Mouse (Mus musculus) frontal cortex, adult (tissue): ENCODE data around the gene 3110082I17Rik.
"Not testable (repeated sequence)": the region's sequence is repeated elsewhere in the genome, so short reads cannot be mapped to it uniquely, and the experiment has no call there.

ENCODE experiments used
- ATAC-seq: cut with Nextera tagmentation; 2 replicates; pipeline ENCODE4 v1.9.2; 2017; ENCODE audit warnings: mild to moderate bottlenecking, moderate library complexity, mixed read lengths; ENCODE audit not compliant: low TSS enrichment

The 3110082I17Rik gene

DNA sequence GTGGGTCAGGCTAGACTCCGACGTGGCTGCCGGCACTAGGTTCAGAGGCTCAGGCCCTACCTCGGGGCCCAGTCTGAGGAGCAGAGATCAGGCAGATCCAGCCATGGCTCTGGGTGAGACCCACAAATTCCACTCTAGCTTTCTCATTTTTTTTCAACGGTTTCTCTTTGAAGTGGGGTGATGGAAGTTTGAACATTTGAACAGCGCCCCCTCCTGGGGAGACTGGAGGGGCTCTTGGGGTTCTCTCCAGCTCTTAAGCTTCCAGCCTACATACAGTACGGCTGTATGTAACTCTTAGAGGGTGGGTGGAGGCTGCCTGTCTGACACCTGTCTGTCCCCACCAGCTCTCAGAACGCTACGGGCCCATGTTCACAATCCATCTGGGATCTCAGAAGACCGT lies 106.8 kb downstream of the 3110082I17Rik start:
- ATAC-seq = no peak

DNA sequence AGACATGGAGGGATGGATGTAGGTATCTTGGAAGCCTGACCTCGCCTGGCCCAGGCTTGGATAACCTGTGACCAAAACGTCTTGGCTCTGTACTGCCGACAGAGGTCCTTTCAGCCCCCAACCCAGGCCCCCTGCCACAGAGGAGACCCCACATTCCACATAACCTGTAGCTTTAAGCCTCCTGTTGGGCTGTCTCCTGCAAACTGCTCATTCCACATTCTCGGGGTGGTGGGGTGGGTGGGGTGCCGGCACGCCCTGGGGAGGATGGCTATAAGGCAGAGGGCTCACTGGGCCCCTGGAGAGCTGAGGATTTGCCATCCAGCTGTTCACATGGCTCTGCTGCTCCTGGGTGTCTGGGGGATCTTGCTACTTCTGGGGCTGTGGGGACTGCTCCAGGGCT lies 108.0 kb downstream of the 3110082I17Rik start, which contains the start of gene Cyp2w1:
TSS of gene Cyp2w1 (plus strand) at position 301 of the 400 bp plus-strand sequence.
- ATAC-seq = no peak

DNA sequence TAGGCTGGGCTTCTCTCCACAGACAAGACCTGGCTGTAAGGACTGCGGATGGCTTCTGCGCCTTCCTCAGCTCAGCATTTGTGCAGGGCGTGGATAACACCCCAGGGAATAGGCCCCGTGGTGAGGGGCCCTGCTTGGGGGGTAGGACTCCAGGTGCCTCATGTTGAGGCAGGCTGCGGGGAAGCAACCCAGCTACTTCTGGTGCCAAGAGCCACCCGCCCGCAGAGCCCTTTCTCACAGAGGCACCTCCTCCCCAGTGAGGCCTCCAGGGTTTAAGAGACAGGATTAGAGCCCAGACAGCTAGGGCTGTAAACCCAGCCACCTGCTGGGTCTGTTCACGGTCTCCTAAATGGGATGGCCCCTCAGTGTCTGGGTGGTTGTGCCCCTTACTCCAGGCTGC lies 108.7 kb downstream of the 3110082I17Rik start:
- no peak for ATAC-seq

DNA sequence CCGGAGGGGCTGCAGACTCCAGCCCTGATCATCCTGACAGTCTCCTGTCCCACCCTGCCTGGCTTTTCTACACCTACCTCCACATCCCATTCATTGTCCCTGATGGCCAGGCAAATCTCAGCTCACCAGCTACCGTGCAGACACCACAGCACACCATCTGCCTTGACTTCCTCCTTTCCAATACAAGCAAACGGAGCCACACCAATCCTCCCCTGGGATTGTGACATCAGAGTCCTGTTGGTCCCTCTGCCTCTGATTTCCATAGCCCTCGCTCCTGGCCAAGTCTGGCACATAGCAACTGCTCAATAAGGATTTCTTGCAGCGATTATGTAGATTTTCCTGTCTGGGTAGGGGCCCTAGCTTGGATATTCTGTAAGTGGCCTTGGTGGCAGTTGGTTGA lies 109.2 kb downstream of the 3110082I17Rik start, which contains the start of gene Cox19:
TSS of gene Cox19 (minus strand) at position 285 of the 400 bp plus-strand sequence.
- ATAC-seq = no peak

DNA sequence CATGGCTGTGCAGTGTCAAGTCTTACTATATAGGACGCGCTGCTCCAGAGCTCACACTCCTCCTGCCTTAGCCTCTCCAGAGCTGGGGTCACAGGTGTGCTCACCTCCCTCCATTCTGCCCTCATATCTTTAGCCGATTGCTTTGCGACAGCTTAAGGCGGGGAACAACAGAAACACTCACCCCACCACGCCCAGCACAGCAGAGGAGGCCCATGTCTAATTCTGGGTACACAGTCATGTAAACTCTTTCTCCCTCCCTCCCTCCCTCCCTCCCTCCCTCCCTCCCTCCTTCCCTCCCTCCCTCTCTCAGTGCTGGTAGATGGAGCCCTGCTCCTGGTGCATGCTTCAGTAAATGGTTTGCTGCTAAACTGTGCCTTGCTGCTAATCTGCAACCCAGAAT lies 110.6 kb downstream of the 3110082I17Rik start:
- ATAC-seq = no peak

DNA sequence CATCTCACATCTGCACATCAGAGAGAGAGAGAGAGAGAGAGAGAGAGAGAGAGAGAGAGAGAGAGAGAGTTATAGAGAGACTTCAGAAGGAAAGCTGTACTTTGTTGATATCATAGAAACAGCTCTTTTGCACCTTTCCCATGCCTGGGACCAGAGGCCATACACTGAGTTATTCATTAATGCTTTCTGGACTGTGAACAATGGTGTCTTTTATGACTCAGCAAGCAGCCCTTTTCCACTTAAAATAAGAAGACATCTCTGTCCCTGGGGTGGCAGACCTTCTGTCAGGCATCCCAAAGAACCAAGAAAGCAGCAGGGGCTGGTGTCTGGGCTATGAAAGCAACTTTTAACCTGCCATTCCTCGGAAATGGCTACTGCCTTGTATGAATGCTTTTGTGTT lies 113.1 kb downstream of the 3110082I17Rik start:
- ATAC-seq = no peak

DNA sequence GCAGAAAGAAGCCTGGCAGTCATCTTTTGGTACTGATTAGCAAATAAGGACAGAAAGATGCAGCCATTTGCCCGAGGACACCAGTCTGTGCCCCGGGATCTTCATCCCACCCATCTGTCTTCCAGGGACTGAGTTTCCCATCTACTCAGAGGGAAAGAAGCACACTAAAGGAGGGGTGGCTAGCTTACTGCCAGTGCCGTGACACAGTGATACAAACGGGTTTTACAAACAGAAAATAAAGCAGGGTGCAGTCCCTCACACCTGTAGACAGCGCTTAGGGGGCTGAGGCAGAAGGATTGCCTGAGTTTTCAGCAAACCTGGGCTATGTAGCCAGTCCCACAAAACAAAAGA lies 115.0 kb downstream of the 3110082I17Rik start:
- ATAC-seq = peak; percentile 44; the same call in 1 of the 2 replicates

DNA sequence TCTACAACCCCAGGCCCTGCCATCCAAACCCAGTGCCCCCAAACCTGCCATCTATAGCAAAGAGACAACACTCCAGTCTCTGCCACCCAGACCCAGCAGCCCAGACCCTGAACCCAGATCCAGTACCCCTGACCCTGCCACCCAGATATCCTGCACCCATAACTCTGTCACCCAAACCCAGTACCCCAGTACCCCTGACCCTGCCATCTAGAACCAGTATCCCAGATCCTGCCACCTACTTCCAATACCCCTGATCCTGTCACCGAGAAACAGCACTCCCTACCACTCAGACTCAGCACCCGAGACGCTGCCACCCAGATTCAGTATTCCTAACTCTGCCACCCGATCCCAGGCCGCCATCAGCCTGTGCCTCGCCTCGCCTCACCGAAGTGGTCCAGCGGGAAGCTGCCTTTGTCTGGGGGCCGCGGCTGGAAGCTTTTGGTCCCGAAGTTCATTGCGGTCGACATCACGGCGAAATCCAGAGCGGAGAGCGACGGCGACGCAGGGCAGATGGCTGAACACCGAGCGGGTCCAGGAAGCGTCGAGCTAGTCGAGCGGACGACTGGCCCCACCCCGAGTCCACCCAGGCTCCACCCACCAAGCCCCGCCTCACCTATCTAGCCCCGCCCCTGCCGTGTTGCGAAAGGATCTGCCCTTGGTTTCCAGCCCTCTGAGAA lies 115.5 kb downstream of the 3110082I17Rik start:
- peak; percentile 95 for ATAC-seq

DNA sequence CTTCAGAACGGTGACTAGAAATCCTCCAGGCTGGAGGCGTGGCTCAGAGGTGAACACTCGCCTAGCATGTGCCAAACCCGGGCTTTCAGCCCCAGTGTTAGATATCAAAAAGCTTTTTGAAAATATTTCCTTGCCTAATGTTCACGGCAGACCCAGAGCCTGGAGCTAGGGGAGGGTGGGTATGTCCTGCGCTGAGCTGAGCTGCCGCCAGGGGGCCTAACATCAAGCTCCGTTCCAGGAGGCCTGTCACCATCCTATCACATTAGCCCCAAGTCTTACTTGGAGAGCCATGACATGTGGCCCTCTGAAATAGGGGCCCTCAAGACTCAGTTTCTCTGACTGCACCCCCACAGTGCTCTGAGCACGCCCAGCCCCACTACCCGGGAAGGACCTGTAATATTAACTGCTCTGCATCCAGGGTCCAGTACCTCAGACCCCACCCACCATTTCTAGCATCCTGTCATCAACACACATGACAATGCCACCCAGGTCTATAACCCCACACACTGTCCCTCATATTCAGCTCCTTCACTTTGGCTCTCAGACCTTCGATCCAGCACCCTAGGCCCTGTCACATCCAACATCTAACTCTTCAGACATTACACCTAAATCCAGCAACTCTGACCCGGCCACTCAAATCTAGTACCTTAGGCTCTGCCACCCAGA lies 116.2 kb downstream of the 3110082I17Rik start:
- peak; percentile 68 for ATAC-seq

DNA sequence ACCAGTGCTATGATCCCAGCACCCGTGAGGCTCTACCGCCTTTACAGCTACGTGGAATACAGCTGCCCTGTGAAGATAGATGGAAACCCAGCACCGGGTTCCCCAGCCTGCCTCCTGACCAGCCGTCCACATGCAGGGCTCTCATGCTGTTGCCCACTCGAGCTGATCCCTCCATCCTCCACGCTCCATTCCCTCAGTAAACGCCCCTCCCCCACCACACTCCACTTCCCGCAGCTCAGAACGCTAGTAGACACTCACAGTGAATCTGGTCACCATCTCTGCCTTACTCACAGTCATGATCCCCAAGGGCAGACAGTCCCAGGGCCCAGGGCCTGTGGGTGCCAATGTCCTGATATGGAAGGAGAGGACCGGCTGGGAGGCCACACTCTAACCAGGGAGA lies 121.4 kb downstream of the 3110082I17Rik start:
- ATAC-seq = no peak

DNA sequence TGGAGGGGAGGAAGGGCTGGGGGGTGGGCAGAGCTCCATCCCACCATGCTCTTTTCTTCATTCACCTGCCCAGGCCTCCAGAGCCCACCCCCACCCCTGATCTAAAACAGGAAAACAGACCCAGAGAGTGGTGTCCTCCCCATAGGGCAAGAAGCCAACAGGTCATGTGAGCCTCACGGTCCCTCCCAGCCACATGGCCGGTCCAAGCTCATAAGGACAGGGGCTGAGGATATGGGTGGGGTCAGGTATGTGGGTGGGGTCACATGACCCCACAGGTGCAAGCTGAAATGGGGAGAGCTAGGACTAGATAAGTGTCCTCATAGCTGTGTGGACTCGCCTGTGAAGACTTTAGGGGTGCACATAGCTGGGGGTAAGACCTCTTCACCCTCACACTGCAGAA lies 121.9 kb downstream of the 3110082I17Rik start:
- no peak for ATAC-seq

DNA sequence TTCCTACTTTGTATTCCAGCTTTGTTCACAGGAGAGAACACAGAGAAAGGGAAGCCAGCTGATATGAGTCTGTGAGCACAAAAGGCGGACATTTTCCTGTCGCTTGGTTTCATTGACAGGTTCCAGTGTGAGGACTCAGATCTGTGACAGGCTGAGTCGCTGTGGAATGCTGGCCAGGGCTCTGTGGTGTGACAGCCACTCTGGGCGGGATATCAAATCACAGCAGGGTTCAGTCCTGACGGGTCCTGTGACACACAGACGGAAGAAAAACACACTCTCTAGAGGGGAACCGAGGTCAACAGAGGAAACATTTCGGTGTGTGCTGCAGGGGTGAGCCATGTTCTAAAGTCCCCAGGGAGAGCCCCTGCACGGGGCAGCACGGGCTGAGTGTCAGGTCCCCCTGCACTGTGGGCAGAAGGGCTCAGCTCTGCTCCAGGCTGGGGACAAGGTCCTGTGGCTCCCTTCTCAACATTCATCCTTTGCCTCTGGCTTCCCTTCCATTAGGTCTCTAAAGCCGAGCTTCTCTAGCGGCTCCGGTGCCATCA lies 122.4 kb downstream of the 3110082I17Rik start:
- no peak for ATAC-seq

DNA sequence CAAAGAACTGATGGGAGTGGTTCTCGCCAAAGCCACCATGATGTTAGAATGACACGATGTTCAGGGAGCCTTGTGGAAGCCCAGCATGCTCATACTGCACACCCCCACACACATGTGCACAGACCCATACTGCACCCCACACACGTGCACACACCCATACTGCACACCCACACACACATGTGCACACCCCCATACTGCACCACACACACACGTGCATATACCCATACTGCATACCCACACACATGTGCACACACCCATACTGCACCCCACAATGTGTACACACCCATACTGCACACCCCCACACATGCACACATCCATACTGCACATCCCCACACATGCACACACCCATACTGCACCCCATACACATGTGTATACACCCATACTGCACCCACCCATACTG lies 124.7 kb downstream of the 3110082I17Rik start:
- ATAC-seq = no peak

DNA sequence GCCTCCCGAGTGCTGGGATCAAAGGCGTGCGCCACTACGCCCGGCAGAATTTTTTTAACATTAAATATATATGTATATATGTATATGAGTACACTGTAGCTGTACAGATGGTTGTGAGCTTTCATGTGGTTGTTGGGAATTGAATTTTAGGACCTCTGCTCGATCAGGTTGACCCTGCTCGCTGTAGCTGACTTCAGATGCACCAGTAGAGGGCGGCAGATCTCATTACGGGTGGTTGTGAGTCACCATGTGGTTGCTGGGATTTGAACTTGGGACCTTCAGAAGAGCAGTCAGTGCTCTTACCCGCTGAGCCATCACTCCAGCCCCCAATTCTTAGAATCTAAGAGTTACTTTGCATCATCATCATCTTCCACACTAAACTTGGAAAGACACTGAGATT lies 125.9 kb downstream of the 3110082I17Rik start:
- not testable (repeated sequence) for ATAC-seq

DNA sequence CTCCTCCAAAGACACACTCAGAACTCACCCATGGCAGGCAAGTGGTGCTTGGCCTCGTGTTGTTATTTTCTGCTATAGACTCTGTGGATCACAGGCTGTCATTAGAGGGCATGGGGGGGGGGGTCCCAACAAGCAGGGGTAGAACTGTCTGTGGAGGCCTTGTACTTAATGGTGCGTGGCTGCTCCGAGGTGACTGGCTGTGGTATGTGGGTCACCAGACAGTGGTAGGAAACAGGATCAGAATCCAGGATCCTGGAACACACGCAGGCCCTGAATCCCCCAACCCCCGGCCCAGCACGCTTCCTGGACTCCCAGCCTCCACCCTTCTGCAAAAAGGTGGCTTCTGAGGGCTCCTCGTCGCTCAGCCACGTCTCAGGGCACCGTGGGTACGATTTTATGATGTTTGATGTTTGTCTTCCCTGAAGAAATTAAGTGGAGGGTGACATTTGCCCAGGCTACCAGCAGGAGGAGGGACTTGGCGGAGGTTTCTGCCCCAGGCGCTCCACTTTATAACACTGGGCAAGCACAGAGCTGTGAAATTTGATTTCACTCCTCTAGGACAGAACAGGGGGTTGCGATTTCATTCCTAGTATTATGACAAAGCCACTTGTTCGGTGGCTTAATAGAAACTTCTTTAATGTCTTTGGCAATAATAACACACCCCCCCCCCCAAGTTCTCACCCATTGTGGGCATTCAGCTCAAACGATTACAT lies 126.9 kb downstream of the 3110082I17Rik start:
- ATAC-seq = no peak

DNA sequence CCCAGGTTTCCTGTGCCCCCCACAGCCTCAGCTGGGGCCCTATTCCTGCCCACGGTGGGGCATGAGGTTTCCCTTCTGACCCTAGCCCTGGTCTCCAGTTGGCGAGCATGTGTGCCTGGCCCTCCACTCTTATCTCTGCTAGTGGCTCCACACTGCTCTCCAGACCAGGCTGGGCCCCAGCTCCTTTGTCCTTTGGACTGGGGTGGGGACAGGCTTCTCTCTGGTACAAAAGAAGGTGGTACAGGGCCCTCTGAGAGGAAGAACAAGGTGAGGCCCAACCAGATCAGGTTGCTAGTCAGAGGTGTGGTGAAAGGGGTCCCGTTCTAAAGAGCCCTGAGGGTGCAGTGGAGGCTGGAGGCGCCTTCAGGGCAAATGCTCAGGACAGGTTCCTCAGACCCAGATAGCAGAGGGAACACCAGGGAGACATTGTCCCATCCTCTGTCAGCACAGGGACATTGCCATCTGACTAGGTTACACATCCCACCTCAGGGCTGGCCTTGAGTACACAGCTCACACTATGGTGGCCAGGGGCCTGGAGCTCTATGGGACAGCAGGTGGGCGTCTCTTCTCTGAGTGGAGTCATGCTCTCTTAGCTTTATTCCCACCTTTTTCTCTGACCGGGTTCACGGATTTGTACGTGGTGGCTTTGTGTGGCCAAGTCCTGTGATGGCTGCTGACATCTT lies 127.6 kb downstream of the 3110082I17Rik start:
- no peak for ATAC-seq

DNA sequence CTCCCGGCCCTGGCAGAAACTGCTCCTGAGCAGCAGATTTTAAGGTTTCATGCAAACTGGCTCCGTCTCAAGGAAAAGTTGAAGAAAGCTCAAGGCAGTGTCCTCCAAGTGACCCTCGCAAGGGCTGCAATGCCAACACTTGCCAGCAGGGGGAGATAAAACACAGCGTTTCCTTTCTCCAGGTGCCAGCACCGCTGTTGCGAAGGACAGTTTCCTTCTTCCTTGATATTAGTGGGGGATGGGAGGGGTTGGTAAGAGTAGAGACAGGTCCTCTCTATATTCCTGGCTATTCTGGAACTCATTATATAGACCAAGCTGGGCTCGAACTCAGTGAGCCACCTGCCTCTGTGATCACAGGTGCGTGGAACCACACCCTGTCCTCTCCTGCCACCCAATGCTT lies 128.6 kb downstream of the 3110082I17Rik start:
- ATAC-seq = 0 out of 2 replicates have a peak, but pooled peaks have one; percentile 31

DNA sequence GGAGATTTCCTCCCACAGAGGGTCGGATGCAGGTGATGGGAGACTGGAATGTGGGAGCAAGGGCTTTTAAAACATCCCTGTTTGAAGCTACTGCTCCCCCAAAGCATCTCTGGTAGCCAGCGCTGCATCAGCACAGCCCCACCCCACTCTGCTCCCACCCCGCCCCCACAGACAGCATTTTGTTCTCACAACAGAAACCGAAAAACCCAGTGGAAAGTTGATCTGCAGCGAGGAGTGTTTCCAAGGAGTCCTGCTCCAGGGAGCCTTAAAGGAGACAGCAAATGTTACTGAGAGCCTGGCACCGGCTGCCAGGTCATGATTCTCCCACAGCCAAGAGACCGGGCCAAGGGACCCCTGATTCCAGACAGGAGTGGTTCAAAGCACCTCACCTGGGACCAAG lies 129.6 kb downstream of the 3110082I17Rik start:
- ATAC-seq = peak; percentile 42; the same call in 1 of the 2 replicates

DNA sequence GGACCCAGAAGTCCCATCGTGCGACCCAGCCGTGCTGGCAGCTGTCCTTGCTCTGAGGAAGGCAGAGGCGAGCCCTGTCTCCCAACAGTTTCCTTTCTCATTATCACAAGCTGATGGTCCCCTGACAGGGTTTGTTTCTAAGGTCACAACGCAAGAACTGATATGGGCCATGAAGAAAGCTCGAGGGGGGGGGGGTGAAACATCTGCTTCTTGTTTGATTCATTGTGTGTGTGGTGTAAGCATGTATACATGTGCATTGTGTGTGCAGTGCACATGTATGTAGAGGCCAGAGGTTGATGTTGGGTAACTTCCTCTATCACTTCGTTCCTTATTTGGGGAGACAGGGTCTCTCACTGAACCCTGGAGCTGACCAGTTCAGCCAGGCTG lies 132.7 kb downstream of the 3110082I17Rik start:
- no peak for ATAC-seq

DNA sequence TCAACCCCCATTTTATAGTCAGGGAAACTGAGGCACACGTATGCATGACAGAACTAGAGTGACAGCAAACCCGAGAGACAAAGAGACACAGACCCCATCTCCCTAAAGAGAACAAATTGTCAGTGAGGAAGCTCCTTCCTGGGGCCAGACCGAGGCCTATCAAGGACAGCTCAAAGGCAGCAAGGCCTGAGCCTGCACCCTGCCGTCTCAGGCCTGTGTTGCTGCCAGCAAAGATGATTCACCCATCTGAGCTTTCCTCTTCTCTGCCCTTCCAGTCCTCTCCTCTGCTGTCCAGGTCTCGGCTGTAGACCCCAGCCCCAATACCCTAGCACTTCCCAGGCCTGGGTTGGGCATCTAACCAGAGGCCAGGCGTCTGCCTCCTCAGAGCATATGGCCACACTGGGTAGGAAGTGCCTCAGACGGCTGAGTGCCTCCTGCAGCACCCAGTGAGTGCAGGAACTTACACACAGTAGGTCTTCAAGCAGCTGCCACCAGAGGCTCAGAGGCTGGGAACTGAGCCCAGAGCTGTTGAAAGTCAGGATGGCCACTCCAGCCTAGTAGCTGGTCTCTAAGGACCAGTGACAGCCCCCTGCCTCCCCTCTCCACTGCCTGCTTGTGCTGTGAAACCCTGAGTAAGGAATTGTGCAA lies 133.2 kb downstream of the 3110082I17Rik start:
- no peak for ATAC-seq

DNA sequence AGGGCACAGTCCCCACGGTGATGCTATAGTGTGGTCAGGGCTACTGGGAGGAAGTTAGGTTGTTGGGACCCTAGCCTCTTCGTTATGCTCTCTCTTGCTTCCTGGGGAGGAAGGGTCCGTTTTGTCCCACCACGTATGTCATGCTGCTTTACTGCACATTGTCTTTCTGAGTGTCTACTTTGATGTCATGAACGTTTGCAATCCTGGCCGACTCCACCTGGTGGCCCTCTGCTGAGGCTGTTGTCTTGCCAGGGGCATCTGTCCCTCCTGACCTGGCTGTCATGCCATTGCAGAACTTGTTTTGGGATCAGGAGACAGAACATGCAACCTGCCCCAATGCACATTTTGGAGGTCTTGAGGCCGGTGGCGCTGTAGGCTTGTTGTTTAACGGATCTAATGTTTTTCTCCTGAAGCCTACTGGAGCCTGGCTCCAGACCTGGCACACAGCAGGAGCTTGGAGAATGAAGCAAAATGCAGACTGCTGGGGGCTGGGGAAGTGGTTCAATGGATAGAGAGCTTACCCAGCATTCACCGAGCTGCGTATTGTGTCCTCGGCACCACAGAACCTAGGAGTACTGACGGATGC lies 134.1 kb downstream of the 3110082I17Rik start:
- no peak for ATAC-seq
